Mouse (Mus musculus) forebrain, embryonic 14.5 days (tissue): ENCODE measurements around the gene Faim2. TPM values are rescaled to one million over a fixed set of nuclear protein-coding genes. Genes with fewer than 3 reads are reported as not detected.

Experiments
- ATAC-seq: fragments of 200-750 bp; cut with Nextera tagmentation; 2 replicates; pipeline ENCODE4 v1.8.0; 2017; ENCODE audit warnings: mild to moderate bottlenecking, moderate library complexity
- DNase-seq: peaks from one replicate; pipeline ENCODE4 v3.0.0-alpha.2; 2015; ENCODE audit warnings: low spot score
- H3K27ac ChIP-seq: fragments of 300-500 bp; sonication (generic); 2 replicates; pipeline ENCODE4 v1.5.1; 2014; ENCODE audit warnings: low read depth, mild to moderate bottlenecking, control low read depth, low read length, moderate library complexity
- H3K27me3 ChIP-seq: fragments of 300-500 bp; sonication (generic); replicated peaks from 2 replicates; pipeline ENCODE4 v1.6.1; 2014; ENCODE audit warnings: low read length, control low read depth, mixed read lengths; ENCODE audit not compliant: control insufficient read depth, insufficient read depth
- H3K36me3 ChIP-seq: fragments of 300-500 bp; sonication (generic); 2 replicates; pipeline ENCODE4 v1.6.1; 2014; ENCODE audit warnings: low read length, control low read depth; ENCODE audit not compliant: control insufficient read depth, insufficient read depth
- H3K4me1 ChIP-seq: fragments of 300-500 bp; sonication (generic); 2 replicates; pipeline ENCODE4 v1.6.1; 2014; ENCODE audit warnings: antibody characterized with exemption, low read length, control low read depth; ENCODE audit not compliant: control insufficient read depth, insufficient read depth
- H3K4me2 ChIP-seq: fragments of 300-500 bp; sonication (generic); 2 replicates; pipeline ENCODE4 v1.6.1; 2014; ENCODE audit warnings: mild to moderate bottlenecking, control low read depth, low read length
- H3K4me3 ChIP-seq: fragments of 300-500 bp; sonication (generic); 2 replicates; pipeline ENCODE4 v1.5.1; 2014; ENCODE audit warnings: low read depth, low read length, control low read depth
- H3K9ac ChIP-seq: fragments of 300-500 bp; sonication (generic); 2 replicates; pipeline ENCODE4 v1.6.1; 2014; ENCODE audit warnings: mild to moderate bottlenecking, low read length, control low read depth, moderate library complexity
- H3K9me3 ChIP-seq: fragments of 300-500 bp; sonication (generic); replicated peaks from 2 replicates; pipeline ENCODE4 v1.6.1; 2016; ENCODE audit warnings: low read length, control low read depth, mixed read lengths; ENCODE audit not compliant: control insufficient read depth
- WGBS: fragments of 180-500 bp; shearing (Covaris S2); extraction: QIAGEN DNeasy Blood & Tissue Kit; methylation state at CpG from one replicate; pipeline ENCODE4 v1.1.7; 2014; 5-methylcytosine and 5-hydroxymethylcytosine counted together
- polyA plus RNA-seq: library from polyadenylated mRNA; unstranded; fragments of >200 nt; fragmentation: Nextera tagmentation; extraction: Ambion mirVana; gene quantifications from 2 replicates; pipeline ENCODE4 v1.2.1, GENCODE M21; 2014

Gene Faim2
- polyA plus RNA-seq, 1 experiment from 2014 or later = 11.6 TPM

DNA sequence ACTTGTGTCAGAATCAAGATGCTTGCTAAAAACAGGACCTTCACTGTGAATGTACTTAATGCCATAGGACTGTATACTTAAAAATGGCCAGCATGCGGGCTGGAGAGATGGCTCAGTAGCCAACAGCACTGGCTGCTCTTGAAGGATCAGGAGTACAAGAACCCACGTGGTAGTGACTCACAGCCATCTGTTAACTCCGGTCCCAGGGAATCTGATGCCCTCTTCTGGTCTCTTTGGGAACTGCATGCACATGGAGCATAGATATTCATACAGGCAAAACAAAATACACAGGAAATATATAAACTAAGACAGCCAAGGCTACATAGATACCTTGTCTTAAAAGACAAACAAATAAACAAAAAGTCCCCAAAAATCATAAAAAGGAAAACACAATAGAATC, 58.9 kb downstream of the Faim2 start:
- Histone ChIP-seq H3K4me1 (no peaks in the 10 kb centered on the region), H3K27ac (no peak overlapping the region), H3K9ac (no peak overlapping the region), H3K9me3 (no peaks in the 10 kb centered on the region), H3K36me3 (peaks cover 9% of the 10 kb centered on the region; the same call in 1 of the 2 replicates), H3K4me3 (no peak overlapping the region), H3K27me3 (no peaks in the 10 kb centered on the region), H3K4me2 (no peak overlapping the region)
- peak; percentile 79 for DNase-seq
- 37% methylated on average over 3 of the region's 3 CpGs for WGBS
- ATAC-seq = no peak

DNA sequence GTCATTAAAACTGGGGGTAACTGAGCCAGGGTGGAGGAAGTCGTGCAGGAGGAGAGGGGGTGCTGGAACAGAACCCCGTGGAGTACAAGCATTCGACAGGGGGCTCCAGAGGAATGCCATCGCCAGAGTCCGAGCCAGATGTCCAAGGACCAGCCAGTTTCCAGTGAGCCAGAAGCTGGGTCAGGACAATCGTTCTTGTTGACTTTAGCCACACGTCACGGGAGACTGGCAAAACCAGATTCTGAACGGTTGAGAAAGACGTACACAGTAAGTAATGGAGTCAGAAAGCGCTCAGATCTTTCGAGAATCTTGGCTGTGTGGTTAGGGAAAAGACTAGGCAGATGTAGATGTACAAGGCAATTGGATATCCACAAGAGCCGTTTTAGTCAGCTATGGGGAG, 64.8 kb downstream of the Faim2 start:
- no peak overlapping the region for H3K9ac ChIP-seq
- ATAC-seq = no peak
- H3K9me3 ChIP-seq = no peaks in the 10 kb centered on the region
- no peak overlapping the region for H3K4me3 ChIP-seq
- DNase-seq = no peak
- WGBS = 77% methylated on average over 13 of the region's 13 CpGs
- no peaks in the 10 kb centered on the region for H3K36me3 ChIP-seq
- H3K4me1 ChIP-seq = peaks cover 3% of the 10 kb centered on the region
- no peaks in the 10 kb centered on the region for H3K27me3 ChIP-seq
- no peak overlapping the region for H3K27ac ChIP-seq
- H3K4me2 ChIP-seq = no peak overlapping the region

- peak within 1 kb of the TSS; percentile 88 for H3K27ac ChIP-seq
- no peaks in the 10 kb centered on the region for H3K9me3 ChIP-seq
- WGBS = under 1% methylated on average over 45 of the region's 45 CpGs
- H3K36me3 ChIP-seq = 0 out of 2 replicates have a peak, but pooled peaks cover 3% of the 10 kb centered on the region
- peak; percentile 96 for ATAC-seq
- no peaks in the 10 kb centered on the region for H3K27me3 ChIP-seq
- peak within 1 kb of the TSS; percentile 87 for H3K4me3 ChIP-seq
- H3K9ac ChIP-seq = peak within 1 kb of the TSS; percentile 78
- H3K4me2 ChIP-seq = peak within 1 kb of the TSS; percentile 60
- peak; percentile 95 for DNase-seq
- H3K4me1 ChIP-seq = peaks cover 22% of the 10 kb centered on the region
Observed at GRCm38 (mm10) chr15:99457606-99458401, 70.2 kb downstream of the Faim2 start, which contains the start of gene Nckap5l. Gene Nckap5l, minus strand, starts transcription at chr15:99457748.

GRCm38 (mm10) chr15:99456963-99457605, 70.9 kb downstream of the Faim2 start:
- H3K36me3 ChIP-seq = 0 out of 2 replicates have a peak, but pooled peaks cover 3% of the 10 kb centered on the region
- under 1% methylated on average over 34 of the region's 43 CpGs for WGBS
- H3K9me3 ChIP-seq = no peaks in the 10 kb centered on the region
- peak overlapping the region; percentile 60 for H3K4me2 ChIP-seq
- no peaks in the 10 kb centered on the region for H3K27me3 ChIP-seq
- ATAC-seq (peak; percentile 79), DNase-seq (peak; percentile 68)
- H3K4me1 ChIP-seq = peaks cover 22% of the 10 kb centered on the region
- peak overlapping the region; percentile 78 for H3K9ac ChIP-seq
- peak overlapping the region; percentile 88 for H3K27ac ChIP-seq
- peak overlapping the region; percentile 87 for H3K4me3 ChIP-seq

DNA sequence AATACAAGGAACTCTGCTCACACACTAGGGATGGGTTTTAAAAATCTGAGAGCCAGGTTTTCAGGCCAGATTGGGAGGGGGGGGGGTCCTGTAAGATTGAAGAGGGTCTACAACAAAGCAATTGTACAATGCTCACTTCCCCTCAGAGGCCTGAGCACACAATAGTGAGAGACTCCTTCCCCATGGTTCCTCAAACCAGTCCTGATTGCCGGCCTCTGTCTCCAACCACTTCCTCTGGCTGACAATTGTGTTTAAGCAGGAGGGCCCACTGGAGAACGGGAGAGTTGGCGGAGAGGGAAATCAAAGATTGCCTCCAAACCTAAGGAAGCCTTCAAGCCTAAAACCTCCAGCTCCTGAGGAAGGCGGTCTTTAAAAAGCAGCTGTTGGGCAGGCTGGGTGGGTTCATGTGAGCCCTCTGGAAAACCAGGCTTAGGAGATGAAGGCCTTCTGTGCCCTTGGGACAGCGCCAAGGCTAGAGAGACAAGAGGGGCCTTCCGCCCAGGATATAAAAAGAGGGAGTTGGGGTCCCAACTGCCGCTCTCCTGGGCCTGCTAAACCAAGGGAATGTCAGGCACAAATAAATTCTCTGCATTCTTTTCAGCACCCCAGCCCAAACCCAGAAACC, 71.5 kb downstream of the Faim2 start:
- H3K9me3 ChIP-seq = no peaks in the 10 kb centered on the region
- H3K4me2 ChIP-seq = peak overlapping the region; percentile 60
- WGBS = 11% methylated on average over 7 of the region's 7 CpGs
- H3K4me3 ChIP-seq = peak overlapping the region; percentile 87
- DNase-seq = peak; percentile 56
- peak overlapping the region; percentile 88 for H3K27ac ChIP-seq
- H3K9ac ChIP-seq = peak overlapping the region; percentile 78
- H3K36me3 ChIP-seq = 0 out of 2 replicates have a peak, but pooled peaks cover 3% of the 10 kb centered on the region
- peaks cover 22% of the 10 kb centered on the region for H3K4me1 ChIP-seq
- no peak for ATAC-seq
- H3K27me3 ChIP-seq = no peaks in the 10 kb centered on the region

- WGBS = 77% methylated on average over 3 of the region's 3 CpGs
- DNase-seq (no peak), ATAC-seq (no peak)
- Histone ChIP-seq H3K27me3 (no peaks in the 10 kb centered on the region), H3K36me3 (0 out of 2 replicates have a peak, but pooled peaks cover 3% of the 10 kb centered on the region), H3K4me3 (no peak overlapping the region), H3K9ac (0 out of 2 replicates have a peak overlapping the region, but pooled peaks have one; percentile 29), H3K4me1 (peaks cover 22% of the 10 kb centered on the region), H3K9me3 (no peaks in the 10 kb centered on the region), H3K27ac (no peak overlapping the region), H3K4me2 (peak overlapping the region; percentile 60; the same call in 1 of the 2 replicates)
Observed at GRCm38 (mm10) chr15:99455415-99455814, 72.5 kb downstream of the Faim2 start.

DNA sequence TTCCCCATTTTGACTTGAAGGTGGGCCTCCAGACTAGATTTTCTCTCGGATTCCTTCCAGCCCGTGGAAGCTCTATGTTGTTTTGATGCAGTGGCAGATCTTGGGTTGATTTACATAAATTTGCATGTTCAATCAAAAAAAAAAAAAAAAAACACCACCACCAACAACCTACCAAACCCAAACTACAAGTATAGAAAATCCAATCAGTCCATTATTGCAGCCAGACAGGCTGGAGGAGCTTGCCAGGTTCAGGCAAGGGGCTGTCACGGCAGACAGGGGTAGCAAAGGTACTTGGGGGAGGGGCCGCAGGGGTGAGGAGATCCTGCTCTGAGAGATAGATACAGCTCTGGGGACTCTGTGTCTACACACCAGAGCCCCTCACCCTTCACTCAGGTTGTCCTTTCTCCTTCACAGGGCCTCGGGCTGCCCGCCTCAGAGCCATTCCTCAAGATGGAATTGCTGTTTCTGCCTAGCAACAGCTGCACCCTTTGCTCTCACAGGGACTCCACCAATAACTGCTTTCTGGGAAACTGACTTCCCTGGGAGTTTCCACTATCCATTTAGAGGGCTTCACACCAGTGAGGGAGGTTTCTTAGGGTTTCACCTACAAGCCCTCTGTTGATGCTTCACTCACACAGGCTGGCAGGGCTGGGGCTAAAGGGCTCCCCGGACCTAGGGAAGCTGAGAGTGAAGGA, 73.2 kb downstream of the Faim2 start:
- Histone ChIP-seq H3K4me1 (peaks cover 22% of the 10 kb centered on the region), H3K27me3 (no peaks in the 10 kb centered on the region), H3K9me3 (no peaks in the 10 kb centered on the region), H3K36me3 (0 out of 2 replicates have a peak, but pooled peaks cover 3% of the 10 kb centered on the region), H3K4me2 (no peak overlapping the region), H3K4me3 (no peak overlapping the region), H3K9ac (0 out of 2 replicates have a peak overlapping the region, but pooled peaks have one; percentile 29), H3K27ac (no peak overlapping the region)
- ATAC-seq (no peak), DNase-seq (no peak)
- 61% methylated on average over 7 of the region's 7 CpGs for WGBS

DNA sequence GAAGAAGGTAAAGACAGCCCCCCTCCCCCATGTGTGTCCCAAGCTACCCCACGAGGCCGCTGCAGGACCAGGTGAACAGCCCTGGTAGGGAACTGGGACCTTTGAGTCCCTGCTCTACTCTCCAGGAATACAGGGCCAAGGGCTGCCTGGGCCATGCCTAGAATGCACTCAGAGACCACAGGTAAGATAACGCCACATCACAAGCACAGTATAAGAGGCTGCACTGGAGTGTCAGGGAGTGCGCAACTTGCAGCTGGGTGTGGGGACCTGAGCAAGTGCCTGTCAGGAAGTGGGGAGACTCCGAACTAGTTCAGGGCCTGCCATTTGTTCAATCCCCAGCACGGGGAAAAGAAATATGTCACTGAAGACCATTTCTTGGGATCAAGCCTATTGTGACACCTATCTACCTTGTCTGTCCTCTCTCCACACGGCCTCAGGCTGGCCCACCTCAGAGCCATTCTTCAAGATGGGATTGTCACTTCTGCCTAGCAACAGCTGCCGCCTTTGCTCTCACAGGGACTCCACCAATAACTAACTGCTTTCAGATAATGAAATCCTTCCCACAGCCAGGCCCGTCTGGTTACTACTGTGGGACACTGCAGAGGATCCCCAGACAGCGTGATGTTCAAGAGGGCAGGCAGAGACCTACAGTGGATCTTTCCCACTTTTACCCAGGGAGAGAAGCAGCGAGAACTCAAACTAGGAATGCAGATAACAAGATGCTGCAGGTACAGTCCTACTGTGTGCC, 74.6 kb downstream of the Faim2 start:
- DNase-seq (no peak), ATAC-seq (no peak)
- H3K9ac ChIP-seq = no peak overlapping the region
- no peak overlapping the region for H3K4me3 ChIP-seq
- H3K9me3 ChIP-seq = no peaks in the 10 kb centered on the region
- H3K27me3 ChIP-seq = no peaks in the 10 kb centered on the region
- H3K27ac ChIP-seq = no peak overlapping the region
- H3K36me3 ChIP-seq = 0 out of 2 replicates have a peak, but pooled peaks cover 3% of the 10 kb centered on the region
- peaks cover 20% of the 10 kb centered on the region for H3K4me1 ChIP-seq
- H3K4me2 ChIP-seq = no peak overlapping the region
- 82% methylated on average over 11 of the region's 11 CpGs for WGBS
